Comparison of ENCODE assay signal across 8 mouse cellular contexts in the genomic region with DNA sequence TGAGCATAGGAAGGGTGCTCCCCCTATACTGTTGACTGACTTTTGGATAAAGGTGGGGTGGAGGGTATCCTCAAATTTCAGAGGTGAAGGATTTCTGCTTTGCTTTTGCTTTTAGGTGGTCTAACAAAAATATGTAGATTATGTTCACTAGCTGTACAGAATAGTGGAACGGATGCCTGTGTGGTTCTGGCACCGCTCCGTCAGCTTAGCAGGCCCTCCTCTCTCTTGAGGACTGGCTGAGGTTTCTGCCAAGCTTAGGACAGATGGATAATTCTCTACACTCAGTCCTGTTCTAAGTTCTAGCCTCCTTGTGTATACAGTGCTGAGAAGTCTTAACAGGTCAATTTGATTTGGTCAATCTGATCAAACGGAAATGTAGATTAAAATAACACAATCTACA. TPM values are rescaled to one million over a fixed set of nuclear protein-coding genes. Genes with fewer than 3 reads are reported as not detected.
DNase-seq lines count a peak whose midpoint lies in the region; ATAC-seq and TF ChIP-seq lines count a peak whose summit lies in the region.

No protein-coding gene starts in this region.

- TF ChIP-seq CTCF in kidney, adult 2 months (conservative IDR thresholded peaks at IDR 0.05; ENCODE audit: insufficient read depth, insufficient read length, low read depth, low read length) = no peak

- H3K27ac ChIP-seq in kidney, adult 2 months (ENCODE audit: insufficient read depth, low read depth, low read length) = peak overlapping the region; percentile 66
- 0 out of 2 replicates have a peak overlapping the region, but pooled peaks have one; percentile 53 for H3K27ac ChIP-seq in heart, embryonic 16.5 days (ENCODE audit: low read length)
- no peak overlapping the region for H3K27ac ChIP-seq in midbrain, embryonic 10.5 days (replicated peaks)

- H3K4me1 ChIP-seq in kidney, adult 2 months (ENCODE audit: control insufficient read depth, insufficient read depth, low read length) = peaks cover 17% of the 10 kb centered on the region
- H3K4me1 ChIP-seq in heart, embryonic 16.5 days (ENCODE audit: control insufficient read depth, insufficient read depth, low read length) = peaks cover 12% of the 10 kb centered on the region
- H3K4me1 ChIP-seq in midbrain, embryonic 10.5 days = peaks cover 25% of the 10 kb centered on the region

- H3K4me2 ChIP-seq in heart, embryonic 16.5 days (ENCODE audit: low read depth, low read length) = peak overlapping the region; percentile 95

- H3K9me3 ChIP-seq in heart, embryonic 16.5 days (replicated peaks; ENCODE audit: control insufficient read depth, low read length) = no peaks in the 10 kb centered on the region
- H3K9me3 ChIP-seq in midbrain, embryonic 10.5 days (replicated peaks) = no peaks in the 10 kb centered on the region

- H3K36me3 ChIP-seq in kidney, adult 2 months (ENCODE audit: control insufficient read depth, insufficient read depth, low read length) = no peaks in the 10 kb centered on the region; the same call in 1 of the 2 replicates
- H3K36me3 ChIP-seq in heart, embryonic 16.5 days (ENCODE audit: control insufficient read depth, insufficient read depth) = peaks cover 29% of the 10 kb centered on the region
- peaks cover 40% of the 10 kb centered on the region for H3K36me3 ChIP-seq in midbrain, embryonic 10.5 days

- no peak for TF ChIP-seq POLR2A in kidney, adult 2 months (IDR thresholded peaks at IDR 0.05; ENCODE audit: low read depth, low read length)

- WGBS in kidney, adult 2 months = 40% methylated on average over 4 of the region's 4 CpGs
- 61% methylated on average over 4 of the region's 4 CpGs for WGBS in heart, embryonic 16.5 days
- 72% methylated on average over 4 of the region's 4 CpGs for WGBS in midbrain, embryonic 10.5 days

- H3K27me3 ChIP-seq in kidney, adult 2 months (replicated peaks; ENCODE audit: control insufficient read depth, insufficient read depth, low read length) = no peaks in the 10 kb centered on the region
- no peaks in the 10 kb centered on the region for H3K27me3 ChIP-seq in heart, embryonic 16.5 days (ENCODE audit: control insufficient read depth, insufficient read depth, low read length)
- peaks cover 36% of the 10 kb centered on the region for H3K27me3 ChIP-seq in midbrain, embryonic 10.5 days (ENCODE audit: low read depth, poor library complexity, severe bottlenecking)

- H3K4me3 ChIP-seq in kidney, adult 2 months (ENCODE audit: insufficient read depth, low read depth, low read length) = peak overlapping the region; percentile 97
- H3K4me3 ChIP-seq in heart, embryonic 16.5 days (ENCODE audit: low read length) = peak overlapping the region; percentile 80
- H3K4me3 ChIP-seq in midbrain, embryonic 10.5 days = peak overlapping the region; percentile 59

- peak; percentile 51 for DNase-seq in kidney, adult 2 months
- no peak for DNase-seq in kidney, postnatal 4 days
- DNase-seq in adipocyte (ENCODE audit: low spot score) = peak; percentile 74
- no peak for DNase-seq in midbrain, embryonic 10.5 days (ENCODE audit: low spot score)
- DNase-seq in thymus, postnatal 36 days = no peak
- no peak for DNase-seq in spleen, postnatal 36 days (ENCODE audit: low spot score in 2 of 2)
- DNase-seq in frontal cortex, postnatal 14 days (ENCODE audit: low spot score in 2 of 2) = no peak

- peak overlapping the region; percentile 80 for H3K9ac ChIP-seq in heart, embryonic 16.5 days (ENCODE audit: low read length)

- peak; percentile 5; the same call in 1 of the 2 replicates for ATAC-seq in heart, embryonic 16.5 days (replicated peaks; ENCODE audit: extremely low read depth, insufficient read depth, low FRiP score)

RNA-seq across cellular contexts. Expression of a gene that starts 5.1 kb away (rescaled TPM):
- polyA plus RNA-seq in kidney, adult 2 months (2012; rRNA removed) = 387 and 411 TPM in 2 replicates
- 2.6 and 2.7 TPM in 2 replicates for polyA plus RNA-seq in heart, embryonic 16.5 days (2015; fragmentation: Nextera tagmentation; extraction: Ambion mirVana)
- 4.9 and 5.8 TPM in 2 replicates for polyA plus RNA-seq in midbrain, embryonic 10.5 days (2016; fragmentation: Nextera tagmentation; extraction: Ambion mirVana)

RNA-seq across cellular contexts. Expression of a gene that starts 9.7 kb away (rescaled TPM):
- polyA plus RNA-seq in kidney, adult 2 months (2012; rRNA removed) = 346 and 372 TPM in 2 replicates
- 95.9 and 96.5 TPM in 2 replicates for polyA plus RNA-seq in heart, embryonic 16.5 days (2015; fragmentation: Nextera tagmentation; extraction: Ambion mirVana)
- polyA plus RNA-seq in midbrain, embryonic 10.5 days (2016; fragmentation: Nextera tagmentation; extraction: Ambion mirVana) = 138 and 149 TPM in 2 replicates

RNA-seq across cellular contexts. Expression of a gene that starts 18.0 kb away (rescaled TPM):
- polyA plus RNA-seq in kidney, adult 2 months (2012; rRNA removed) = 0.16 and 0.22 TPM in 2 replicates
- 0.09 and 0.24 TPM in 2 replicates for polyA plus RNA-seq in heart, embryonic 16.5 days (2015; fragmentation: Nextera tagmentation; extraction: Ambion mirVana)
- polyA plus RNA-seq in midbrain, embryonic 10.5 days (2016; fragmentation: Nextera tagmentation; extraction: Ambion mirVana) = 0.02 TPM in 1 of 2 replicates, not detected in the other

RNA-seq across cellular contexts. Expression of a gene that starts 29.2 kb away (rescaled TPM):
- 1,147 and 1,266 TPM in 2 replicates for polyA plus RNA-seq in kidney, adult 2 months (2012; rRNA removed)
- 12.9 and 15.0 TPM in 2 replicates for polyA plus RNA-seq in heart, embryonic 16.5 days (2015; fragmentation: Nextera tagmentation; extraction: Ambion mirVana)
- polyA plus RNA-seq in midbrain, embryonic 10.5 days (2016; fragmentation: Nextera tagmentation; extraction: Ambion mirVana) = 7.5 and 9.7 TPM in 2 replicates

RNA-seq across cellular contexts. Expression of a gene that starts 37.2 kb away (rescaled TPM):
- polyA plus RNA-seq in kidney, adult 2 months (2012; rRNA removed) = 55.6 and 63.8 TPM in 2 replicates
- 145 and 157 TPM in 2 replicates for polyA plus RNA-seq in heart, embryonic 16.5 days (2015; fragmentation: Nextera tagmentation; extraction: Ambion mirVana)
- 61.8 and 67.4 TPM in 2 replicates for polyA plus RNA-seq in midbrain, embryonic 10.5 days (2016; fragmentation: Nextera tagmentation; extraction: Ambion mirVana)

Comparison
In these comparisons a context has a peak if more than half of its experiments do, and no peak if none do; other contexts are left out.
1. DNase-seq: peak in kidney, adult 2 months (single experiment) and adipocyte (single experiment); none in kidney, postnatal 4 days (0 of 2), midbrain, embryonic 10.5 days (single experiment), thymus, postnatal 36 days (0 of 2), spleen, postnatal 36 days (0 of 2) and frontal cortex, postnatal 14 days (0 of 2).
2. RNA of a gene that starts 5.1 kb away (polyA plus RNA-seq): 387 to 411 TPM in kidney, adult 2 months; 4.9 to 5.8 TPM in midbrain, embryonic 10.5 days and 2.6 to 2.7 TPM in heart, embryonic 16.5 days; every median in the first group is over 10 times any median in the second.
3. Peak in every context shown above with its lines, with median percentiles within 50 percentile points of each other: H3K4me3 ChIP-seq.